Mouse (Mus musculus) heart, adult 18-20 months (tissue): ENCODE measurements around the gene Tmem221. TPM values are rescaled to one million over a fixed set of nuclear protein-coding genes. Genes with fewer than 3 reads are reported as not detected.
A peak's percentile ranks its signal among the peaks of the same experiment; 100 is the strongest.

Experiments
- DNase-seq, 2 experiments: peaks; one replicate each; pipeline ENCODE4 v3.0.0; 2021 to 2022; ENCODE audit warnings: mixed read lengths in 1 of 2
- total RNA-seq, 2 experiments: library from RNA; stranded (reverse); gene quantifications; 2 replicates each; pipeline ENCODE4 v1.2.3; 2021

The Tmem221 gene
- total RNA-seq, 2 experiments from 2014 or later = 0.42 to 0.51 TPM

DNA sequence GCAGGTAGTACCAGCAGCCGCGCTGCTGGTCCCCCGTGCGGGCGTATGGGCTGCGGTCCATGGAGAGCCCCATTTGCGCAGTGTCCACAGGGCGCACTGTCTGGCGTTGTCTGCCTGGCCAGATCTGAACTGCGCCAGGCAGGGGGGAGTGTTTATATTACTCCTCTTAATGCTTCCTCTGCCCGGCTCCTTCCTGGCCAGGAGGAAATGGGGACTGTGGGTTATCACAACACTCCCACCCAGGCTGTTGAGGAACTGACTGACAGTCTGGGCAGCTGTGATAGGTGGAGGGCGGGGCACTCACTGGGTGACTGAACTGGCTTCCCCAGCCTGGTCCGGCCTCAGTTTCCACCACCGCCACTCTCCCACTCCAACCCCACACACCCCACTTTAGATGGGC is 47.0 kb downstream of the Tmem221 start, which contains the start of gene Plvap:
Gene Plvap (minus strand): TSS at position 109 of the 400 bp plus-strand sequence.
- peak in 1 of 2 experiments; percentile 48 for DNase-seq

DNA sequence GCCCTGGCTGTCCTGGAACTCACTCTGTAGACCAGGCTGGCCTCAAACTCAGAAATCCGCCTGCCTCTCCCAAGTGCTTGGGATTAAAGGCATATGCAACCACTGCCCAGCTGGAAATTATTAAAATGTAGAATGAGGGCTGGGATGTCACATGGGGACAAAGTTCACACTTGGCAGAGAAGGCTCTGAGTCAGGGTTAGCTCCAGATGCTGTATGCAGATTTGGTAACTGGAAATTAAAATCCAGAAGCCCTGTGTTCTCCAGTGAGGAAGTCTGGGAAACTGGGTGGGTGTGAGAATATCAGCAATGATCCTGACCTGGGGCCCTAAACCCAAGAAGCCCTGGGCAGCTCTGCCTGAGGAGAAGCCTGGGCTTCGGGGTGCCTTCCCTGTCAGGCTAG is 49.4 kb downstream of the Tmem221 start:
- DNase-seq = peak; percentile 39 to 61

DNA sequence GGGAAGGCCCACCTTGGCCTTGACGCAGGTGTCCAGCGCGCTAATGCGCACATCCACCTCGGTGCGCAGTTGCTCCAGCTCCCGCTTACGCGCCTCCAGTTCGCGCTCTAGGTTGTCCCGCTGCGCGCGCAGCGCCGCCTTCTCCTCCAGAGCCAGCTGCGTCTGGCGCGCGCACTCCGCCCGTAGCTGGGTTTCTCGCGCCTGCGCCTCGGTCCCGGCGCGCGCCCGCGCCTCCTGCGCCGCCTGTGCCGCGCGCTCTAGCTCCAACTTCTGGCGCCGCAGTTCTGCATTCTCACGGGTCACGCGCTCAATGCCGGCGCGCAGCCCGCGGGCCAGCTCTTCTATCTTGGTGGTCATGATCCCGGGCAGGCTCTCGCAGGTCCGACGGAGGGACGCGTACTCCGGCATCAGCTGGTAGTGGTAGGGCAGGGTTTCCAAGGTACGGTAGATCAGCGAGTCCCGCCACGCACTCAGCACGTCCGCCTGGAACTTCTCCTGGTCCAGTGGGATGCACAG is 51.0 kb downstream of the Tmem221 start:
- DNase-seq = peak; percentile 81 to 86

DNA sequence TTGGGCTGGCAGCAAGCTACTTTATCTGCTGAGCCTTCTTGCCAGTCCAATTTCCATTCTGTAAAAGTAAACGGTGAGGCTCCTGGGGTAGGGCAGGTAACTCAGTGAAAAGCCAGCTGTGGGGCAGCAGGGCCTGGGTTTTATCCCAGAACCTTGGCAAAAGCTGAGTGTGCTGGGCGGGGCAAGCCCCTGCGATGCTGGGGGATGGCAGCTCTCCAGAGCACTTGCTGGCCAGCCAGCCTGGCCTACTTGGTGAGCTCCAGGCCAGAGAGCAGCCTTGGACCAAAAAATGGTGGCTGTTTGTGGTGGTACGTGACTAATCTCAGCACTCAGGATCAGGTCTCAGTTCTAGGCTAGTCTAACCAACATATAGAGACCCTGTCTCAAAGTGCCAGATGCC is 52.7 kb downstream of the Tmem221 start:
- DNase-seq = peak; percentile 60 to 72

DNA sequence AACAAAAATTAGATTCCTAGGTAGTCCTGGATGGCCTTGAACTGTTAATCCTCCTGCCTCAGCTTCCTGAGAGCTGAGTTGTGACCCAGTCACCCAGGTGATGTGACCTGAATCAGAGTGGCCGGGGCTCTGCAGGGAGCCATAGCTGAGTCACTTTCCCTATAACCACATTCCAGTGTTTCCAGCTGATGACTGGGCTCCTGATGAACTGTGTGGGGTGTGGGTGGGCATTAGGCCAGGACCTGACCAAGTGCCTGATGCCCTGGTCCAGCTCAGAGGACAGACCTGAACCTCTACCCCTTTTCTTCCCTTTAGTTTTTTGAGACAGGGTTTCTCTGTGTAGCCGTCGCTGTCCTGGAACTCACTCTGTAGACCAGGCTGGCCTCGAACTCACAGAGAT is 53.3 kb downstream of the Tmem221 start:
- DNase-seq = no peak

DNA sequence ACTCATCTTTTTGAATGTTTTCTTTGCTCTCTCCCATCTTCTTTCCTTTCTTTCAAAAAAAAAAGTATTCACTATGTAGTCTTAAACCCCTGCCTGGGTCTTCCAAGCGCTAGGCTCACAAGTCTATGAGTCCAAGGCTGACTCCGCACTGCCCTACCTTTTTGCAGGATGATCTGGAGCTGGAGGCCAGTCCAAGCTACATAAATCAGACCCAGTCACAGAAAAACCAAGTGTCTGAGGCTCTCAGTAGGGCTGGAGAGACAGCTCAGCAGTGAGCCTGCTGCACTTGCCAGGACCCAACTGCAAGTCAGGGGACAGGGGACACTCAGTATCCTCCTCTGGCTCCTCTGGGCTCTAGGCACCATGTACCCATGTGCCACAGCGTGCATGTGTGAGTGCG is 54.3 kb downstream of the Tmem221 start:
- no peak for DNase-seq

Other genes with a start within 250 kb of the Tmem221 start
- 100 to 1,000 TPM; 163 to 174 TPM for gene Use1, start 192.0 kb downstream of the Tmem221 start, total RNA-seq
- gene Ocel1, start 187.6 kb downstream of the Tmem221 start, total RNA-seq = 10 to 100 TPM; 14.2 to 14.9 TPM
- gene Nr2f6, start 176.9 kb downstream of the Tmem221 start, total RNA-seq = 10 to 100 TPM; 48.0 to 53.8 TPM
- gene Ushbp1, start 163.1 kb downstream of the Tmem221 start, total RNA-seq = 10 to 100 TPM; 20.4 to 23.2 TPM
- gene Babam1, start 162.0 kb downstream of the Tmem221 start, total RNA-seq = 10 to 100 TPM; 67.9 to 69.8 TPM
- gene Ankle1, start 152.9 kb downstream of the Tmem221 start, total RNA-seq = not detected
- gene Abhd8, start 95.2 kb downstream of the Tmem221 start, total RNA-seq = 10 to 100 TPM; 23.8 to 26.6 TPM
- 100 to 1,000 TPM; 126 to 127 TPM for gene Mrpl34, start 93.9 kb downstream of the Tmem221 start, total RNA-seq
- gene Dda1, start 89.7 kb downstream of the Tmem221 start, total RNA-seq = 10 to 100 TPM; 31.4 to 32.1 TPM
- 10 to 100 TPM; 16.6 to 16.9 TPM for gene Ano8, start 72.9 kb downstream of the Tmem221 start, total RNA-seq
- gene Gtpbp3, start 70.8 kb downstream of the Tmem221 start, total RNA-seq = 10 to 100 TPM; 19.1 to 22.2 TPM
- 10 to 100 TPM; 23.0 to 30.9 TPM for gene Plvap, start 47.1 kb downstream of the Tmem221 start, total RNA-seq
- not detected for gene Ccdc194, start 33.2 kb downstream of the Tmem221 start, total RNA-seq
- 10 to 100 TPM; 19.3 to 40.2 TPM for gene Bst2, start 21.4 kb downstream of the Tmem221 start, total RNA-seq
- 10 to 100 TPM; 28.4 to 28.5 TPM for gene Mvb12a, start 15.9 kb downstream of the Tmem221 start, total RNA-seq
- under 1 TPM; 0.15 TPM for gene Nxnl1, start 7.7 kb upstream of the Tmem221 start, total RNA-seq
- 100 to 1,000 TPM; 162 to 202 TPM for gene Slc27a1, start 10.0 kb upstream of the Tmem221 start, total RNA-seq
- 10 to 100 TPM; 66.5 to 72.2 TPM for gene Pgls, start 33.3 kb upstream of the Tmem221 start, total RNA-seq
- gene Fam129c, start 38.8 kb upstream of the Tmem221 start, total RNA-seq = 1 to 10 TPM in 1 of 2 experiments, under 1 TPM in 1; 0.99 to 1.0 TPM
- gene Colgalt1, start 52.1 kb upstream of the Tmem221 start, total RNA-seq = 10 to 100 TPM; 41.6 to 42.4 TPM
- gene Unc13a, start 112.9 kb upstream of the Tmem221 start, total RNA-seq = under 1 TPM; 0.55 to 0.87 TPM
- gene Jak3, start 117.4 kb upstream of the Tmem221 start, total RNA-seq = 1 to 10 TPM; 7.3 to 8.3 TPM
- 1 to 10 TPM; 1.3 to 1.6 TPM for gene Insl3, start 130.3 kb upstream of the Tmem221 start, total RNA-seq
- gene B3gnt3, start 142.9 kb upstream of the Tmem221 start, total RNA-seq = 1 to 10 TPM; 4.9 to 5.9 TPM
- 1 to 10 TPM in 1 of 2 experiments, under 1 TPM in 1; 0.79 to 2.4 TPM for gene Fcho1, start 166.8 kb upstream of the Tmem221 start, total RNA-seq